8 mouse cellular contexts compared by ENCODE assay signal in genomic region chr4:152282721-152283120, GRCm38 (mm10). TPM values are rescaled to one million over a fixed set of nuclear protein-coding genes. Genes with fewer than 3 reads are reported as not detected.
DNase-seq lines count a peak whose midpoint lies in the region; ATAC-seq lines count a peak whose summit lies in the region.

No protein-coding gene starts in this region.

- DNase-seq in kidney, adult 18-20 months: no peak
- DNase-seq in embryonic facial prominence, embryonic 11.5 days (ENCODE audit: low spot score): no peak
- DNase-seq in midbrain, embryonic 14.5 days: no peak
- DNase-seq in right cerebral cortex, adult 18-20 months: no peak
- DNase-seq in adrenal gland, postnatal 36 days: no peak
- no peak for DNase-seq in adrenal gland, adult 2 months

- H3K4me2 ChIP-seq in kidney, embryonic 15.5 days: peak overlapping the region; percentile 70
- peak overlapping the region; percentile 45 for H3K4me2 ChIP-seq in embryonic facial prominence, embryonic 11.5 days (ENCODE audit: low read depth, low read length)
- H3K4me2 ChIP-seq in hindbrain, embryonic 15.5 days: peak overlapping the region; percentile 64
- peak overlapping the region; percentile 56 for H3K4me2 ChIP-seq in midbrain, embryonic 14.5 days (ENCODE audit: low read length)

- ATAC-seq in kidney, embryonic 15.5 days (replicated peaks; ENCODE audit: low FRiP score): no peak
- no peak for ATAC-seq in embryonic facial prominence, embryonic 11.5 days (replicated peaks; ENCODE audit: insufficient number of reproducible peaks, low FRiP score, low TSS enrichment, low read depth)
- no peak for ATAC-seq in hindbrain, embryonic 15.5 days (ENCODE audit: low FRiP score, low read depth)
- ATAC-seq in midbrain, embryonic 14.5 days (ENCODE audit: low FRiP score, low TSS enrichment): 0 out of 2 replicates have a peak, but pooled peaks have one; percentile 14

- H3K4me1 ChIP-seq in kidney, embryonic 15.5 days: peaks cover 27% of the 10 kb centered on the region
- peaks cover 7% of the 10 kb centered on the region for H3K4me1 ChIP-seq in embryonic facial prominence, embryonic 11.5 days (ENCODE audit: control insufficient read depth, insufficient read depth, low read length)
- peaks cover 33% of the 10 kb centered on the region for H3K4me1 ChIP-seq in hindbrain, embryonic 15.5 days (replicated peaks)
- H3K4me1 ChIP-seq in midbrain, embryonic 14.5 days (ENCODE audit: control insufficient read depth, insufficient read depth, low read length): peaks cover 20% of the 10 kb centered on the region

- H3K9me3 ChIP-seq in kidney, embryonic 15.5 days (replicated peaks): no peaks in the 10 kb centered on the region
- no peaks in the 10 kb centered on the region for H3K9me3 ChIP-seq in embryonic facial prominence, embryonic 11.5 days (replicated peaks; ENCODE audit: control insufficient read depth, low read length)
- no peaks in the 10 kb centered on the region for H3K9me3 ChIP-seq in hindbrain, embryonic 15.5 days
- H3K9me3 ChIP-seq in midbrain, embryonic 14.5 days (ENCODE audit: control insufficient read depth, low read length): no peaks in the 10 kb centered on the region

- H3K36me3 ChIP-seq in kidney, embryonic 15.5 days: peaks cover 13% of the 10 kb centered on the region; the same call in 1 of the 2 replicates
- no peaks in the 10 kb centered on the region for H3K36me3 ChIP-seq in embryonic facial prominence, embryonic 11.5 days (replicated peaks; ENCODE audit: control insufficient read depth, insufficient read depth, low read depth, low read length)
- no peaks in the 10 kb centered on the region for H3K36me3 ChIP-seq in hindbrain, embryonic 15.5 days
- peaks cover 11% of the 10 kb centered on the region; the same call in 1 of the 2 replicates for H3K36me3 ChIP-seq in midbrain, embryonic 14.5 days (ENCODE audit: control insufficient read depth, insufficient read depth, low read length)

- H3K9ac ChIP-seq in kidney, embryonic 15.5 days: 0 out of 2 replicates have a peak overlapping the region, but pooled peaks have one; percentile 21
- H3K9ac ChIP-seq in embryonic facial prominence, embryonic 11.5 days (replicated peaks; ENCODE audit: low read length): no peak overlapping the region
- H3K9ac ChIP-seq in hindbrain, embryonic 15.5 days: peak overlapping the region; percentile 36
- no peak overlapping the region; the same call in 1 of the 2 replicates for H3K9ac ChIP-seq in midbrain, embryonic 14.5 days (replicated peaks; ENCODE audit: low read length)

- no peak overlapping the region for H3K27ac ChIP-seq in kidney, embryonic 15.5 days
- no peak overlapping the region for H3K27ac ChIP-seq in embryonic facial prominence, embryonic 11.5 days (replicated peaks; ENCODE audit: low read depth, low read length)
- H3K27ac ChIP-seq in hindbrain, embryonic 15.5 days (replicated peaks): no peak overlapping the region
- no peak overlapping the region for H3K27ac ChIP-seq in midbrain, embryonic 14.5 days (replicated peaks; ENCODE audit: low read depth, low read length)

- peaks cover 84% of the 10 kb centered on the region for H3K27me3 ChIP-seq in kidney, embryonic 15.5 days
- H3K27me3 ChIP-seq in embryonic facial prominence, embryonic 11.5 days (ENCODE audit: control insufficient read depth, insufficient read depth, low read length): peaks cover 68% of the 10 kb centered on the region
- peaks cover 86% of the 10 kb centered on the region for H3K27me3 ChIP-seq in hindbrain, embryonic 15.5 days
- peaks cover 87% of the 10 kb centered on the region for H3K27me3 ChIP-seq in midbrain, embryonic 14.5 days (ENCODE audit: control insufficient read depth, insufficient read depth, low read length)

- peak overlapping the region; percentile 41 for H3K4me3 ChIP-seq in kidney, embryonic 15.5 days (replicated peaks)
- H3K4me3 ChIP-seq in embryonic facial prominence, embryonic 11.5 days (ENCODE audit: low read depth, low read length): peak overlapping the region; percentile 20
- peak overlapping the region; percentile 35 for H3K4me3 ChIP-seq in hindbrain, embryonic 15.5 days
- peak overlapping the region; percentile 32 for H3K4me3 ChIP-seq in midbrain, embryonic 14.5 days (replicated peaks; ENCODE audit: low read depth, low read length)

- 14% methylated on average over 33 of the region's 34 CpGs for WGBS in kidney, embryonic 15.5 days
- 14% methylated on average over 34 of the region's 34 CpGs for WGBS in embryonic facial prominence, embryonic 11.5 days
- 15% methylated on average over 34 of the region's 34 CpGs for WGBS in hindbrain, embryonic 15.5 days
- WGBS in midbrain, embryonic 14.5 days: 14% methylated on average over 33 of the region's 34 CpGs

RNA-seq across cellular contexts. Expression of gene Gpr153, which starts 8.7 kb away (rescaled TPM):
- 6.2 and 7.8 TPM in 2 replicates for polyA plus RNA-seq in kidney, embryonic 15.5 days (2015; fragmentation: Nextera tagmentation; extraction: Ambion mirVana)
- 4.3 and 5.9 TPM in 2 replicates for polyA plus RNA-seq in embryonic facial prominence, embryonic 11.5 days (2014; fragmentation: Nextera tagmentation; extraction: Ambion mirVana)
- 18.4 and 21.7 TPM in 2 replicates for polyA plus RNA-seq in hindbrain, embryonic 15.5 days (2015; fragmentation: Nextera tagmentation; extraction: Ambion mirVana)
- polyA plus RNA-seq in midbrain, embryonic 14.5 days (2014; fragmentation: Nextera tagmentation; extraction: Ambion mirVana): 14.0 and 15.2 TPM in 2 replicates
- 1 to 10 TPM; 4.7 to 7.2 TPM for total RNA-seq in adrenal gland, postnatal 36 days (2021)
- 1 to 10 TPM; 3.5 to 8.3 TPM for total RNA-seq in adrenal gland, adult 2 months (2021)
- 16.6 and 22.4 TPM in 2 replicates for polyA plus RNA-seq in adrenal gland, adult 2 months (2012; rRNA removed)

RNA-seq across cellular contexts. Expression of gene Hes3, which starts 8.7 kb away (rescaled TPM):
- not detected in 2 replicates for polyA plus RNA-seq in kidney, embryonic 15.5 days (2015; fragmentation: Nextera tagmentation; extraction: Ambion mirVana)
- 0.32 and 0.65 TPM in 2 replicates for polyA plus RNA-seq in embryonic facial prominence, embryonic 11.5 days (2014; fragmentation: Nextera tagmentation; extraction: Ambion mirVana)
- 0.47 and 3.0 TPM in 2 replicates for polyA plus RNA-seq in hindbrain, embryonic 15.5 days (2015; fragmentation: Nextera tagmentation; extraction: Ambion mirVana)
- 0.39 and 1.2 TPM in 2 replicates for polyA plus RNA-seq in midbrain, embryonic 14.5 days (2014; fragmentation: Nextera tagmentation; extraction: Ambion mirVana)
- total RNA-seq in adrenal gland, postnatal 36 days (2021): not detected
- not detected for total RNA-seq in adrenal gland, adult 2 months (2021)
- 0.30 TPM in 1 of 2 replicates, not detected in the other for polyA plus RNA-seq in adrenal gland, adult 2 months (2012; rRNA removed)

RNA-seq across cellular contexts. Expression of gene Icmt, which starts 14.3 kb away (rescaled TPM):
- polyA plus RNA-seq in kidney, embryonic 15.5 days (2015; fragmentation: Nextera tagmentation; extraction: Ambion mirVana): 22.3 and 28.7 TPM in 2 replicates
- polyA plus RNA-seq in embryonic facial prominence, embryonic 11.5 days (2014; fragmentation: Nextera tagmentation; extraction: Ambion mirVana): 23.4 and 24.8 TPM in 2 replicates
- polyA plus RNA-seq in hindbrain, embryonic 15.5 days (2015; fragmentation: Nextera tagmentation; extraction: Ambion mirVana): 18.3 and 22.2 TPM in 2 replicates
- 14.9 and 23.7 TPM in 2 replicates for polyA plus RNA-seq in midbrain, embryonic 14.5 days (2014; fragmentation: Nextera tagmentation; extraction: Ambion mirVana)
- total RNA-seq in adrenal gland, postnatal 36 days (2021): 10 to 100 TPM; 49.0 to 50.2 TPM
- total RNA-seq in adrenal gland, adult 2 months (2021): 10 to 100 TPM; 34.6 to 49.1 TPM
- 39.5 and 48.3 TPM in 2 replicates for polyA plus RNA-seq in adrenal gland, adult 2 months (2012; rRNA removed)

RNA-seq across cellular contexts. Expression of gene Rnf207, which starts 36.1 kb away (rescaled TPM):
- 1.5 and 2.1 TPM in 2 replicates for polyA plus RNA-seq in kidney, embryonic 15.5 days (2015; fragmentation: Nextera tagmentation; extraction: Ambion mirVana)
- 0.41 and 1.0 TPM in 2 replicates for polyA plus RNA-seq in embryonic facial prominence, embryonic 11.5 days (2014; fragmentation: Nextera tagmentation; extraction: Ambion mirVana)
- polyA plus RNA-seq in hindbrain, embryonic 15.5 days (2015; fragmentation: Nextera tagmentation; extraction: Ambion mirVana): 8.6 and 8.8 TPM in 2 replicates
- 4.2 and 6.9 TPM in 2 replicates for polyA plus RNA-seq in midbrain, embryonic 14.5 days (2014; fragmentation: Nextera tagmentation; extraction: Ambion mirVana)
- under 1 TPM; 0.46 to 0.96 TPM for total RNA-seq in adrenal gland, postnatal 36 days (2021)
- total RNA-seq in adrenal gland, adult 2 months (2021): 1 to 10 TPM in 1 of 2 experiments, under 1 TPM in 1; 0.84 to 1.1 TPM
- 0.26 and 0.67 TPM in 2 replicates for polyA plus RNA-seq in adrenal gland, adult 2 months (2012; rRNA removed)

RNA-seq across cellular contexts. Expression of gene Rpl22, which starts 42.8 kb away (rescaled TPM):
- 387 and 455 TPM in 2 replicates for polyA plus RNA-seq in kidney, embryonic 15.5 days (2015; fragmentation: Nextera tagmentation; extraction: Ambion mirVana)
- polyA plus RNA-seq in embryonic facial prominence, embryonic 11.5 days (2014; fragmentation: Nextera tagmentation; extraction: Ambion mirVana): 404 and 441 TPM in 2 replicates
- polyA plus RNA-seq in hindbrain, embryonic 15.5 days (2015; fragmentation: Nextera tagmentation; extraction: Ambion mirVana): 135 and 176 TPM in 2 replicates
- polyA plus RNA-seq in midbrain, embryonic 14.5 days (2014; fragmentation: Nextera tagmentation; extraction: Ambion mirVana): 165 and 174 TPM in 2 replicates
- total RNA-seq in adrenal gland, postnatal 36 days (2021): 100 to 1,000 TPM; 496 to 507 TPM
- 100 to 1,000 TPM; 401 to 498 TPM for total RNA-seq in adrenal gland, adult 2 months (2021)
- polyA plus RNA-seq in adrenal gland, adult 2 months (2012; rRNA removed): 12.3 and 12.5 TPM in 2 replicates

Comparison
In these comparisons a context has a peak if more than half of its experiments do, and no peak if none do; other contexts are left out.
1. H3K9ac ChIP-seq: peak in kidney, embryonic 15.5 days (single experiment) and hindbrain, embryonic 15.5 days (single experiment); none in embryonic facial prominence, embryonic 11.5 days (single experiment) and midbrain, embryonic 14.5 days (single experiment).
2. Peak in every context shown above with its lines, with median percentiles within 50 percentile points of each other: H3K4me2 ChIP-seq and H3K4me3 ChIP-seq.